Mouse (Mus musculus) brain, adult 2 months (tissue): Measurements from ENCODE around the gene Map3k11.

Source experiments
- DNase-seq: peaks from one replicate; pipeline ENCODE4 v3.0.0; 2011; ENCODE audit warnings: low read depth, low spot score

The Map3k11 gene

DNA sequence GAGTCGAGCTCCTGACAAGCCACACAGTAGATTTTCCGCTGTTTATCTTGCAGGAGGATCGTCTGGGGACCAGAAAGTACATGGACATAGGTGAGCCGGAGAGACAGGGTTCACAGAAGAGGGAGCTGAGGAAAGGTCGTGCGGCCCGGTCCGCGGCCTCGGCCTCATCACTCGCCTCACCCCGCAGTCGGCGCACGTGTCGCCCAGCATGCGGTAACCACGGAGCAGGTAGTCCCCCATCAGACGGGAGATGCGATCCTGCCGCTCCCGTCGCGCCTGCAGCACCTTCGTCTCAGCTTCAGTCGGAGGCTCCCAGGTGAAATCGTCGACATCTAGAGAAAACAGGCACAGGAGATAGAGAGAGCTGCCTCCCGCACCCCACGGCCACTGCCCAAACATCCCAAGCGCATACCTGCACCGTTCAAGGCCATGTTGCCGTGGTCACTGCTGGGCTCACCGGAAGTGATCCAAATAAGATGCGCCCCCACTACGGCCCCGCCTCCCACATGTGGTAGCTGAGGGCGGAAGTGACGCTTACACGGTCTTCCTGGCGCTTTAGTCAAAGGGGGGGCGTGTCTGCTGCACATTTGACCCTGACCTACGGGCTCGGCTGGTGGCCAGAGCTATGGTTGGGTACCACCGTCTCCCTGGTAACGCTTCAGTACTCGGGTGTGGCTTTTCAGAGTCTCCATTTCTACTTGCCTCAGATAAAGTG lies 42.9 kb downstream of the Map3k11 start:
- peak; percentile 98 for DNase-seq

DNA sequence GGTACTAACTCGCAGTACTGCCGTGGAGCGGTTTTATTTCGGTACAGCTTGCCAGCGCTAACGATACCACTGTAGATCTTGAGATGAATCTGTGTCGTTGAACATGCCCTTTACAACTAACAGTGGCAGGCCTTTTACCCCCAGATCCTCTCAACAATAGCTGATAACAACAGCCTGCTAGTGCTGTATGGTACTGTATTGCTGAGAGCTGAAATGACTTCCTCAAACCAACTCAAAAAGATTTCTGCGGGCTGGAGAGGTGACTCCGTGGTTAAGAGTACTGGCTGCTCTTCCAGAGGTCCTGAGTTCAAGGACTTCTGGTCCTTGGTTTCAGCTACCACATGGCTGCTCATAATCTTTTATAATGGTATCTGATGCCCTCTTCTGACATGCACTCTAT lies 45.8 kb downstream of the Map3k11 start:
- DNase-seq: no peak

DNA sequence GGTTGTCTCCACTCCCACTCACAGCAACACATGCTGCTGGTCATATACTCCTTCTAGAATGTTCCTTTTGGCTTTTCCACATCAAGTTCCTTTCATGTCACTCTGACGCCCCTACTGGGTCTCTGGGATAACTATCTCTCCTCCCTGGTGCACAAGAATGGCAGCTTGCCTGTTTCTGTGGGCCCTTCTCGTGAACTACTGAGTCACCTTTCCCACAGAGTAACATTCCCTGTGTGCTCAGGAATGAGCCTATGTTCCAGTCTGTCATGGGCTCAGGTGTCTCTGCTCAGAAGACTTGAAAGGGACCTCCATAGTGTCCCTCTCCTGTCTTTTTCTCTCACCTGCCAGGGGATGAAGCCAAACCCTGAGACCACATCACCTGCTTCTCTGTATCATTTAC lies 50.9 kb downstream of the Map3k11 start:
- DNase-seq: no peak

DNA sequence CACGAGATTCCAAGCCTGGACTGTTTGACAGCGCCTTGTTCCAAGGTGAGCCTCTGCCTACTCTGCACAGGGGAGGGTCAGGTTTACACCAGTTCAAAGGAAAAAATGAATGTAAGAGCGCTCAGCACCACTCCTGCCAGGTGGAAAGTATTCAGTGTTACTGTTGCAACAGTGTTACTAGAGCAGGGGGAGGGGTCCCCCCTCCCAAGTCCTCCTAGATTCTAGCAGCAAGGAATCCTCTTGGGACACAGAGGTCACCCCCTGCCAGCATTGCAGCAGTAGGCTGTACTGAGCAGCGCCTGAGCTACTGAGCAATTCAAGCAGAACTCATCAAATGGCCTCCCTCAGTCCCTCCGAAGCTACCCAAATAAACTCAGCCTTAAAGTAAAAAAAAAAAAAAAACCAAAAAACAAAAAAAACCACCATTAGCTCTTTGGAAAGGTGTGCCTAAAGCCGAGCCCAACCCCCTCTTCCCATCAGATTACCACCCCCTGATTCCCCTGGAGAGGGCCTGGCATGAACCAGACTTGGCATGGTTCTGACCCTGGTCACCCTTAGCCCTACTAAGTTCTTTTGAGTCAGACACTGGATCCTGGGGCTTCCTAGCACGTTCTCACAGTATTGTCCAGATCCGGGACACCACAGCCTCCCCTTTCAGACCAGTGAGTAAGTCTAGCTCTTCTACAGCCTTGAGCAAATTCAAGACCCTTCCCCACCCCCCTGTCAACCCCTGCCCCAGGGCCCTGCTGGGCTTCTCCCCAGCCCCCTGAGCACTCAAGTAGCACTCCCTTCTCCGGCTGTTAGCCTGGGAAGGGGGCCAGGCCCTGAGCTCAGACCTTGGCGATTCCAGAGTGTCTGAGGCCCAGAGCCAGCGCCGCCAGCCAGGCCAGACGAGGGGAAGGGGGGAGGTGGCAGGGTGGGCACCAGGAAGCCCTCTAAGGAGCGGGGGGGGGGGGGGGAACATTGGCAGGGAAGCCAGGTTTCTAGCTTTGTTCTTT lies 52.1 kb downstream of the Map3k11 start, which contains the start of gene Ltbp3:
Gene Ltbp3, plus strand, starts transcription at position 585 of the 998 bp plus-strand sequence.
- peak; percentile 74 for DNase-seq

DNA sequence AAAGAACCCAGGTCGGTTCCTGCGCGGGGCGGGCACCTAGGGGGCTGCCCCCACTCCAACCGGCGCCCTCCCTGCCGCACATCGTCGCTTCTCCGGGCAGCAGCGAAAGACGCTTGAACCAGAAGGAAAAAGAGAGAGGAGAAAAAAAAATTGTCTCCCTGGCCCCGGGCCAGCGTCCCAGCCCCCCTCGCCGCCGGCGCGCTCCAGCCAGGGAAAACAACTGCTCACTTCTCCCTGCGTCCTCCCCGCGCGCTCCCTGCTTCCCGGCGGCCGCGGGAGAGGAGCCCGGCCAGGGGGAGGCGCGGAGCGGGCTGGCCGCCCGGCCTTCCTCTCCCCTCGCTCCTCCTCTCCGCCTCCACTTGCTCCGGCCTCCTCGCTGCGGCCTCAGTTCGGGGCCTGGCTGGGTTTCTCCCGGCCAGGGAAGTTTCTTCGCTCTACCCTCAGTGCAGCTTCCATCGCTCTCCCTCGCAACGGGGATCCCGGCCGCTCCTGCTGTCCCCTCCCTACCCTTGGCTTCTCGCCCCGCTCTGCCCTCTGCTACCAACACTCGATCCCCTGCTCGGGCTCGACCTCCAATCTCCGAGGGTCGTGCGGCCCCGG lies 53.2 kb downstream of the Map3k11 start:
- peak; percentile 79 for DNase-seq

DNA sequence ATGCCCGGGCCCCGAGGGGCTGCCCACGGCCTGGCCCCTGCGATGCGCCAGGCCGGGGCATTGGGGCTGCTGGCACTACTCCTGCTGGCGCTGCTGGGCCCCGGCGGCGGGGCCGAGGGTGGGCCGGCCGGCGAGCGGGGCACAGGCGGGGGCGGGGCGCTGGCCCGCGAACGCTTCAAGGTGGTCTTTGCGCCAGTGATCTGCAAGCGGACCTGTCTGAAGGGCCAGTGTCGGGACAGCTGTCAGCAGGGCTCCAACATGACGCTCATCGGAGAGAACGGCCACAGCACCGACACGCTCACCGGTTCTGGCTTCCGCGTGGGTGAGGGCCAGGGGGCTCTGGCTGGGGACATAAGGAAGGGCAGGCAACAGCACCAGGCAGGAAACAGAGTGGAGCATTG lies 53.7 kb downstream of the Map3k11 start:
- no peak for DNase-seq

DNA sequence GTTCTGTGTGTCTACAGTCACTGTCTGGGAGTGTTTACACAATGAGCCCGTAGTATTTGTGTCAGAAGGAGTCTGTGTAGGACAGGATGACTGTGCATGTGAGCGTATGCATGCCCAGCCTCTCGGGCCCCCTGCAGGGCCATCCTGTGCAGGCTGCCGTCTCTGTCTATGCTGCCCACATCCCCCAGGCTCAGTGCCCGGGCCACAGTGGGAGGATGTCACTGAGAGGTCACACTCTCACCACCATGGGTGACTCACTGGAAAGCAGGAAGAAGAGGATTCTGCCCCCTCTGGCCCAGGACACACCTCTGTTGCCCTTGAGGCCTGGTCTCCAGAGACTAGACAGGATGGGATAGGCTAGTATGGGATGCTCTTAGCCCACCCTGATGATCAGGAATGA lies 55.0 kb downstream of the Map3k11 start:
- DNase-seq: peak; percentile 66

DNA sequence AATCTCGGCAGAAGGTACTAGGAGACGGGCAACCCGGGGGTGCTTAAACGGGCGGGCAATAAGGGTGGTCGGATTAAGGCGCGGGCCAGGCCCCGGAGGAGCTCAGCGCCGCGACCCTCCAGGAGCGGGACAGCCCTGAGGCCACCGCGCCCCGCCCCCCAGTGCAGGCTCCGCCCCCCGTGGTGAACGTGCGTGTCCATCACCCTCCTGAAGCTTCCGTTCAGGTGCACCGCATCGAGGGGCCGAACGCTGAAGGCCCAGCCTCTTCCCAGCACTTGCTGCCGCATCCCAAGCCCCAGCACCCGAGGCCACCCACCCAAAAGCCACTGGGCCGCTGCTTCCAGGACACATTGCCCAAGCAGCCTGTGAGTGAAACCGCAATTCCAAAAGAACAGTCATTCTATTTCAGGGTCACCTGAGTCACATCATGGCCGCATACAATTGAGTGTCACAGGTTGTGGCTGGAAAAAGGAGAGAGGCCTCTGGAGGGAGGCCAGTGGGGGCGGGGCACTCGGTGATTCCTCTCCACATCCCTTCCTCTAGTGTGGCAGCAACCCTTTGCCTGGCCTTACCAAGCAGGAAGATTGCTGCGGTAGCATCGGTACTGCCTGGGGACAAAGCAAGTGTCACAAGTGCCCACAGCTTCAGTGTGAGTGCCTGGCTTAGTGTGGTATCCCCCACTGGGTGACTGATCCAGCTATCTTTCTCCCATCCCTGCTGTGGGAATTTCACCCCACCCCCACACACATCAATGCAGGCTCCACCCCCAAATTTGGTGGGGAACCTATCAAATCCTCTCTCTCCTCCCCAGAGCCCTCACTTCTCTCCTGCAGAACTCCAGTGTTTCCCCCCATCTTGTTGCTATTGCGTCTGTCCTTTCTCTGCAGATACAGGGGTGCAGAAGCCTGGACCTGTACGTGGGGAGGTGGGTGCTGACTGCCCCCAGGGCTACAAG lies 57.5 kb downstream of the Map3k11 start:
- peak; percentile 76 for DNase-seq

DNA sequence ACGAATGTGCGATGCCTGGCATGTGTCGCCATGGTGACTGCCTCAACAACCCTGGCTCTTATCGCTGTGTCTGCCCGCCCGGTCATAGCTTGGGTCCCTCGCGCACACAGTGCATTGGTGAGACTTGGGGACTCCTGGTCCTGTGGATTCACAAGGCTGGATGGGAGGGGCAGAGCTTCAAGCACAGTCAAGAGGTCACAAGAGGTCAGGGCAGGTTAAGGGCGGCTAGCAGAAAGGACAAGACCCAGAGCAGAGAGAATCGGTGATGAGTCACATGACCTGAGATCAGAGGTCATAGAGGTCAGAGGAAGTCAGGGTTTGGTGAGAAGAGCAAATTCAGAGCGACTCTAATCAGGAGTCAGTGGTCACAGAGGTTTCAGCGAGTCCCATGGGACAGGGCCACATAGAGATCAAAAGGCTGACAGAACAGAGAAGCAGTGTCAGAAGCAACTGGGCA lies 58.4 kb downstream of the Map3k11 start:
- no peak for DNase-seq

DNA sequence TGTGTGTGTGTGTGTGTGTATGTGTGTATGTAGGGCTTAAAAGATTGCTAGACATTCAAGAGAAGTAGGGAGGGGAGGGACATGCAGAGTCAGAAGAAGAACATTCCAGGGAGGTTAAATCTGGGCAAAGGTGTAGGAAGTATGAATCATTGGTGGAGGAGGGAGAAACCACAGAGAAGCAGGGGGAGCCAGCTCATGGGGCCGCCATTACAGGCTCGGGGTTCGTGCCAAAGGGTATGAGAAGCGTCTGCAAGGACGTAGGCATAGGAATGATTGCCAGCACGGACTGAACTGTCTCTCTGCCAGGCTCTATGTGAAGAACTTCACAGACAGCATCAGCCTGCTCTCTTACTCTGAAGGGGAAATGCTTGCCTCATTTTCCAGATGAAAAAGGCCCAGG lies 60.9 kb downstream of the Map3k11 start:
- DNase-seq: peak; percentile 80

DNA sequence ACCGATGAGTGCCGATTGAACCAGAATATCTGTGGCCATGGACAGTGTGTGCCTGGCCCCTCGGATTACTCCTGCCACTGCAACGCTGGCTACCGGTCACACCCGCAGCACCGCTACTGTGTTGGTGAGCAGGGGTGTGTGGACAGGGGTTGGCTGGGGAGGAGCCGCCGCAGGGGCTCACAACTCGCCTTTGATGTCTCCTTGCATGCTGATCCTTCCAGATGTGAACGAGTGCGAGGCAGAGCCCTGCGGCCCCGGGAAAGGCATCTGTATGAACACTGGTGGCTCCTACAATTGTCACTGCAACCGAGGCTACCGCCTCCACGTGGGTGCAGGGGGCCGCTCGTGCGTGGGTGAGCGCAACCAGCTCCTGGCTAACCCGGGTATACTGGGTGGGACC lies 62.4 kb downstream of the Map3k11 start:
- no peak for DNase-seq

DNA sequence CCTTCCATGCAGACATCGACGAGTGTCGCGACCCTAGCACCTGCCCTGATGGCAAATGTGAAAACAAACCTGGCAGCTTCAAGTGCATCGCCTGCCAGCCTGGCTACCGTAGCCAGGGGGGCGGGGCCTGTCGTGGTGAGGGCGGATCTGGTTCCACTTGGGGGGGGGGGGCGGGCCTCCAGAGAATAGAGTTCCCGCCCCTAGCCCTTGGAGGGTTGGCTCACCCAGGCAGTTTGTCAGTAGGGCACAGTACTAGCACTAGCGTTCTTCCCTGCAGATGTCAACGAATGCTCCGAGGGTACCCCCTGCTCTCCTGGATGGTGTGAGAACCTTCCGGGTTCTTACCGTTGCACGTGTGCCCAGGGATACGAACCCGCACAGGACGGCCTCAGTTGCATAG lies 63.2 kb downstream of the Map3k11 start:
- DNase-seq: no peak
